Mouse (Mus musculus) left cerebral cortex, adult 9 months (tissue): ENCODE measurements around the gene Cfap73.

Experiments
- DNase-seq, 2 experiments: peaks; one replicate each; pipeline ENCODE4 v3.0.0; 2022; ENCODE audit warnings: low spot score in 2 of 2

Cfap73 gene

DNA sequence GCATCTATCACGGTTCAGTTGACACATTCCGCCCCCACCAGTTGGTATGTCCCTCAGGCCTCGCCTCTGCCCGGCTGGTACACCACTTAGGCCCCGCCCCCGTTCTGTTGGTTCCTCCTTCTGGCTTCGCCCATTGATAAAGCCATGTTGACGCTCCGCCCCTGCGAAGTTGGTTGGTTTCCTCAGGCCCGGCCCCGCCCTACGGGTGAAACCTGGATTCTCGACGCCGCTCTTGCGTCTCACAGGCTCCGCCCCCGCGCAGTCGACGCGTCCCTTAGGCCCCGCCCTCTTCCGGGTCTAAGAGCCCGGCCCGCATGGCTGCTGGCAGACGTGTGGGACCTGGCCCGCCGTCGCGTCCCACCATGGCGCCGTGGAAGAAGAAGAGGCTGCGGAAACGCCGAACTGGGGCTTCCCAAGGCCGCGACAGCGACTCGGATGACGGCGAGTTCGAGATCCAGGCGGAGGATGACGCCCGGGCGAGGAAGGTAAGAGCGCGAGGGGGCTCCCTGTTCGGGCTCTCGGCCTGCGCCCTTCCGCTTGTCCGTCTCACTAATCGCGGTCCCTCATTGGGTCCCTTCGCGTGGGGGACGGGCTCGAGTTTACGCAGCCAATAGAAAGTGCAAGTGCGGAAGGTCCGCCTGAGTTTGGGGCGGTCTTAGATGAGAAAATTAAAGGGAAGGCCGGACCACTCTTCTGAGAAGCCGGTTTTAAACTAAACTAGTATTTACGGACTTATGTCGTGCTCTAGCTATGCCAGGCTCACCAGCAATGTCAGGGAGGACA lies 21.0 kb downstream of the Cfap73 start:
- DNase-seq, result peak; percentile 100

DNA sequence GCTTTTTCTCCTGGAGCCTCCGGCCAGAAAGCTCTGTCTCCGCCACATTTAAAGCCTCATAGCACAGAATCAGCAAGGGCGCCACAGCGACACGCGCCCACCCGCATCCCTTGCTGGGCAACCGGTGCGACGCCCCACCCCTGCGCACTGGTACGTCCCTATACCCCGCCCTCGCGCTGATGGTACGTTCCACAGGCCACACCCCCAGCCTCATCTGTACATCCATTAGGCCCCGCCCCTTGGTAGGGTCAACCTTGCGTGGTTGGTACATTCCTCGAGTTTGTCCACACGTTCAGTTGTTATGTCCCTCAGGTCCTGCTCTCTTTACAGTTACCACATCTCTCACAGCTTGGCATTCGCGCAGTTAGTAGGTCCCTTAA lies 21.6 kb downstream of the Cfap73 start, which contains the start of the genes Rita1 and Ddx54:
Rita1 (minus strand) TSS at position 148 of the 380 bp plus-strand sequence.
Ddx54 (plus strand) TSS at position 298 of the 380 bp plus-strand sequence.
- peak; percentile 96 to 99 for DNase-seq

DNA sequence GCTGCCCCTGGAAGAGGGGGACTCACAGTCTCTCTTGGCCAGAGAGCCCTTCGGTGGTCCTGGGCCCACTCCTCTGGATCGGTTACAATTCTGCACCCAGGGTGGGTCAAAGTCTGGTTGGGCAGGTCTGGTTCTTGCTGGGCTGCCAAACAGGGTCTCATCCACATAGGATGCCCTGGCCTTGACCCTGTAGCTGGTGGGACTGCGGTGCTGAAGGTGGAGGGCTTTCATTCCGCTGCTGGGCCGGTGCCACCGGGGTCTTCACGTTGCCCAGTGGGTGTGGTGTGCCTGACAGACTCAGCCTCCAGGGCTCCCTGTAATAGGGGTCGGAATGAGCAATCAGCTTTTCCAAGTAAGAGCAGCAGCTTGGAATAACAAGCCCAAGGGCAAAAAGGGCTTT lies 22.6 kb downstream of the Cfap73 start:
- DNase-seq, result no peak

DNA sequence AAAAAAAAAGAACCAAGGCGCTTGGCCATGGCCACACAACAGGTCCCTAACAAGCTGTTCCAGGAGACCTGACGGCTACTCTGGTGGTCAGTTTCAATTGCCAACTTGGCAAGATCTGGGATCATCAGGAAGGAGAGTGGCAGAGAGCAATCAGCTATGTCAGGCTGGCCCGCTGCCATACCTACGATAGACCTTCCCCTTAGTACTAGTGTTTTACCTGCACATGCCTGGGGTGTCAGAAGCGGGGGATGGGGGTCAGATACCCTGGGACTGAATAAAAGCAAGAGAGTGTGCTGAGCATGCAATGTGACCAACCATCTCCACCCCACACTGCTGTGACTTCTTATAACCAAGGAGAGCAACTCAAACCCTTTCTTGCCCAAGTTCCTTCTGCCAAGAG lies 23.1 kb downstream of the Cfap73 start:
- no peak for DNase-seq

DNA sequence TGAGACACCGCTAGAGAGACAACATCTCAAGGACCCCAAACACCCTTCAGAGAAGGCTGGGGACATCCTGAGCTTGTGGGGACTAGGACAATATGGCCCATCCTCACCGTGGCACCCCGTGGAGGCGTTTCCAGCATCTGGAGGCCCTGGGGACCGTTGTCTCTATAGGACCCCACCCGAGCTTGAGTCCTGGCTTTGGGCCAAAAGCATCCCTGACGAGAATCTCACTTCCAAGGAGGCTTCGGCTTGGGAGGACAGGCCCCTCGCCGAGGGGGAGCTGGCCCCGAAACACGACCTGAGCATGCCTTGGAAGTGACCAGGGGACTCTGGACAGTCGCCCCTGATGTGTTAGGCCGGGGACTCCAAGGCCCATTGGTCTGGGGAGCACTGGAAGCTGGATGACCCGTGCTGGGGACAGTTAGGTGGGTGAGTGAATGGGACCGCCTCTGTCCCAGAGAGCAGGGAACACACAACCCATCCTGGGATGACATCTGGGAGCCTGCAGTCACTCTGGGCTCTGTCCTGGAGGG lies 24.7 kb downstream of the Cfap73 start:
- DNase-seq, result no peak

DNA sequence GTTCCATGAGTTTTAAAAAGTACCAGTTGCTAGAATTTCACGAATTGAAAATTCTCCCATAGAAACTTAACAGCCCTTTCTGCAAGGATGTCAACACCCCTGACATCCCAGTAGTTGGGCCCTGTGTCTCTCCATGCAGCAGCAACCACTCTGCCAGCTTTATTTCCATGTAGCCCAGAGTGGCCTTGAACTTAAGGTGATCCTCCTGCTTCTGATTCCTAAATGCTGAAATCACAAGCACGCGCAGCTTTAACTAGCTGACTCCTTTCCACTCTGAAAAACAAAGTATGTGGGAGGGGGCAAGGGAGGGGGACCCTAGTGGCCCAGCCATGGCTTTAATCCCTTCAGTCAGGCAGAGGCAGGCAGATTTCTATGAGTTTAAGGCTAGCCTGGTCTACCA lies 26.7 kb downstream of the Cfap73 start:
- no peak for DNase-seq

DNA sequence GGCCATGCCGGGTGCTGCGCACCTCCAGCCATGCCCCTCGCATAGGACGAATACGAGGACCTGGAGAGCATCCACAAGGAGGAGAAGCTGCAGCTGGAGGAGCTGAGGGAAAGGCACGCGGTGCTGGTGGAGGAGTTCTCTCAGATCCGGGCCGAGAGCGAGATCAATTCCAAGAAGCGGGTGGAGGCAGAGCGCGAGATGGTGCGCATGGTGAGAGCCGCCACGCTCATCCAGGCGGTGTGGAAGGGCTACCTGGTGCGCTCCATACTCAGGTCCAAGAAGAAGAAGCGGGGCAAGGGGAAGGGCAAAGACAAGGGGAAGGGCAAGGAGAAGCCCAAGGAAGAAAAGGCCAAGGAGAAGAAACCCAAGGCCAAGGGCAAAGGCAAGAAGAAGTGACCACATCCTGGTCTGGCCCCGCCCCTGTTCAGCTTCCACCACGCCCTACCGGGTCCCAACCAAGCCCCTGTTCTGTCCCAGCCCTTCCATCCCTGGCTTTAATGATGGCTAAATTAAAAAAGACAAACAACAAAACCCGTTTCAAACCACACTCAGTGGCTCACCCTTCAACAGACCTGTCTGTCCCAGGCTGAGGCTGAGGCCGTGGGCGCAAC lies 27.3 kb downstream of the Cfap73 start:
- DNase-seq, result peak in 1 of 2 experiments; percentile 32

DNA sequence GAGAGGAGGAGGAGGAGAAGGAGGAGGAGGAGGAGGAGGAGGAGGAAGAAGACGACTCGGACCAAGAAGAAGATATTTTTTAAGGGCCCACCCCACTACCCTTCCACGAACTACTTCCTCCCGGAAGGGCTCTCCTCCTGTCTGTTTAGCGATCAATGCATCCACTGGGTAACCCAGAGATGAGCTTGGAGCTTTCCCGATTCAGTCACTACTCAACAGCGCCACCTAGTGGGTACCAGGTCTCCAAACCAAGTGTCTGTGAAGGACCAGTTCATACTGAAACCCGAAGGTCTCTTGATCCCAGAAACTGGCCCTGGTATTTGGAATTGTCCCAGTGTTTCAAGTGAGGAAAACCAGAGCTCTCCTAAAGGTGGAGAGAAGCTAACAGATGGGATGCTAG lies 28.3 kb downstream of the Cfap73 start:
- peak in 1 of 2 experiments; percentile 92 for DNase-seq

DNA sequence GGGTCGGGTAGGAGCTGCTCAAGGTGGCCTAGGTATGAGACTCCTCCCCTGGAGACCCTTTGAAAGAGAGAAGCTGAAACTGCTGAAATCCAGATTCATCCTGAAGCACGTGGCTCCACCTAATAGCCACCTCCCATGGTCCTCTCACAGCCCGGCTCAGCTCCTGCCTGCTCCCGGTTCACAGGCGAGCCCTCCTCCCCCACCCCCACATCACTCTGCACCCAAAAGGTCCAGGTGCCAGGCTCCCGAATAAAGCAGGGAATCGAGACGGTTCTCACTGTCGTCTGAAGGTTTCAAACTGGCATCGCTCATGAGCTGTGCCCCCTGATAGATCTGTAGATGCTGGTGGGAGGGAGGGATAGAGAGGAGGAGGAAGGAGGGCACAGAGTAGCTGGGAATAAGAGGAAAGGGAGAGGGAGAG lies 28.8 kb downstream of the Cfap73 start:
- DNase-seq, result no peak

DNA sequence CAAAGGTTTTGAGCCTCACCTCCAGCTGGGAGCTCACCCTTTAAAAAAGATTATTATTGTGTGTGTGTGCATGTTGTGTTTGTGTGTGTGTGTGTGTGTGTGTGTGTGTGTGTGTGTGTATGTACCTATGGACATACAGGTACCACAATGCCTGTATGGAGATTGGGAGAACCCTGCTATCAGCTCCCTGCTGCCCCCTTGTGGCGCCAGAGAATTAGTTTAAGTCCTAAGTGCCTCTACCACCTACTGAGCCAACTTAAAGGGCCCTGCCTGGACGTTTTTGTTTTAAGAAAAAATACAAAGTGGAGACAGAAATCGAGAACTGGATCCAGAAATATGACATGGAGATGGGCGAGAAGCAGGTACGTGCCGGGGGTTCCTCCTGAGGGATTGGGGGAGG lies 29.2 kb downstream of the Cfap73 start:
- peak in 1 of 2 experiments; percentile 85 for DNase-seq

DNA sequence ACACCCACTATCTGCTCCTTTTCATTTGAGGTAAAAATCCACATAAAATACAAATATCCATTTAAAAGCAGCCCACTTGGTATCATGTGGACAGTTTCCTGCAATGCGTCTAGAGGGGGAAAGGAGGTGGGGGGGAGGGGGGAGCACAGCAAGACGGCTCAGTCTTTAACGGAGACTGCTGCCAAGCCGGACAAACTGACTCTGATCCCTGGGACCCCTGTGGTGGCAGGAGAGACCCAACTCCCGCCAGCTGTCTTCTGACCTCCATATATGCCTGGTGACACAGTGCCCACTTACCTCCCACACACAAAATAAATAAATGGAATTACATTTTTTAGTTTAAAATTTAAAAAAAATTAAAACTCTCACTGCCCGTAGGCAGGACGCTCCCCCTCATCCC lies 30.5 kb downstream of the Cfap73 start:
- no peak for DNase-seq

DNA sequence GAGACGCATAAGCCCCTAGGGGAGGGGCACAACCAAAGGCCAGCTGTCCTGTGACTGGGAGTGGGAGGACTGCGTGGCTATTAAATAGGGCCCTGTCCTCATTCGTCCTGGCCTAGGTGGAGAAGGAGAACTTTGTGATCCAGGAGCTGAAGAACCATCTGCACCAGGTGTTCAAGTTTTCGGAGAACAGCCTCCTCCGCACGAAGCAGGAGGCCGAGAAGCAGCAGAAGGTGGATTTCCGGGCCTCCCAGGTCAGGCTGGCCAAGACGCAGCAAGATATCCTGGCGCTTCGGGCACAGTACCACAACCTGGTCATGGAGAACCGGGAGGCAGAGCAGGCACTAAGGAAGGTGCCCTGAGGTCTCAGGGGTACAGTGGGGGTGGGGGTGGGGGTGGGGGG lies 31.8 kb downstream of the Cfap73 start:
- no peak for DNase-seq

DNA sequence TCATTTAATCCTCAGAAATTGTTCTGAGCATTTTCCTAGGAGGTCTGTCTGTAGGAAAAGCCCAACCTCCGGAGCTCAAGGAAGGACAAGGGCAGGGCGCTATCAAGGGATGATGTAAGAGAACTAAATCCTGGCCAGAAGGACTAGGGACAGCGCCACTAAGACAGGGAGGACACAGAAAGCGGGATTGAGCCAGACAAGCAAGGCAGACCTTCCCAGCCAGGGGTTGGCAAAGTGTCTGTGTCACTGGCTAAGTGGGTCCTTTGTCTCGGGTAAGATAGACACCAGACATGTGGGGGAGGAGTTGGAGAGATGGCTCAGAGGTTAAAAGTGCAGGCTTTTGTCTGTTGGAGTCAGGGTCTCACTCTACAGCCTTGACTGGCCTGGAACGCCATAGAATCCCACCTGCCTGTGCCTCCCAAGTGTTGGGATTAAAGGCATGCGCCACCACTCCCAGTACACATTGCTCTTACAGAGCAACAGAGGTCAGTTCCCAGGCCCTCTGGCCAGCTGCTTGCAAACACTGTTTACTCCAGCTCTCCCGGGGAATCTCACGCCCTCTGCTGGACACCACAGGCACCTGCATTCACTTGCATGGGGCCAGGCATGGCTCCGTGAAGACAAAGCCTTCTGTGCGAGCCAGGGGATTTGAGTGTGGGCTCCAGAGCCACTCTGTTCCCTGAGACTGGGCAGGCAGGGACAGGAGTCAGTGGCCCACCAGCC lies 32.9 kb downstream of the Cfap73 start:
- DNase-seq, result no peak

DNA sequence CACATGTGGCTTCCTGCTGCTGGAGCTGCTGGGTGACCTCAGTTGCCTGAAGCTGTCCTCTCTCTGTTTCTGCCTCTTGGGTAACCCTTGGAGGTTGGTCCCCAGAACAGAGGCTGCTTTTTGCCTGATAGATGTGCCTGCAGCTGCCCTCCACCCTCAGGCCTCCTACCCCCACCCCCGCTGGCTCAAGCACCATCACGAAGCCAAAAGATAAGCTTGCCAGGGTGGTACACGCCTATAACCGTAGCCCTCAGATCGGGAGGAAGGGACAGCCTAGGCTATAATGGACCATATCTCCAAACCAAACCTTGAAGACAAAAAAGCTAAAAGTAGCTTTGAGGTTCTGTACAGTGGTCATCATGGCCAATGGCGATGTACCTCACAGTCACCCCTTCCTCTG lies 34.4 kb downstream of the Cfap73 start:
- no peak for DNase-seq

DNA sequence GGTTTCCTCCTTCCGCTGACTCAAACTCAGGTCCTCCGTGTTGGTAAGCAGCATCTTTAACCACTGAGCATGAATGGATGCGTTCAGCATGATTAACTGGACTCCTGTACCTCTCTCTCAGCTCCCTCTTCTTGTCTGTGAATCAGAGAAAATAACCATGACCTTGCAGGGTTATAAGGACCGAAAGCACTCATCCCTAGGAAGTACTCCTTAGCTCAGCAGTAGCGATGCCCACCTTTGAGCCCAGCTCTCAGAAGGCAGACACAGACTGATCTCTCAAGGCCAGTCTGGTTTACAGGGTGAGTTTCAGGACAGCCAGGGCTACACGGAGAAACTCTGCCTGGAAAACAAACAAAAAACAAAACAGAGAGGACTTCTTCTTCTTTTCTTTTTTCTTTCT lies 39.5 kb downstream of the Cfap73 start:
- no peak for DNase-seq

DNA sequence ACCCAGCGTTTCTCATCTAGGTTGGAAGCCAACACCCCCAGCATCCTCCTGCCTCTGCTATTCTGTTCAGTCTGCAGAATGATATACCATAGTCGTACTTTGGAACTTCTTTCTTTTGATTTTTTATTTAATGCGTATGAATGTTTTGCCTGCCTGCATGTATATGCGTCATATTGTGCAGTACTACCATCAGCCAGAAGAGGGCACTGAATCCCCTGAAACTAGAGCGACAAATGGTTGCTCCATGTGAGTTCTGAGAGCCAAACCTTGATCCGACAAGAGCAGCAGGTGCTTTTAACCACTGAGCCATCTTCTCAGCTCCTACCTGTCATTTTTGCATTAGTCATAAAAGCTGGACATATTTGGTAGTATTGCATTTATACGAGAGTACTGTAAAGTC lies 41.9 kb downstream of the Cfap73 start:
- DNase-seq, result no peak

DNA sequence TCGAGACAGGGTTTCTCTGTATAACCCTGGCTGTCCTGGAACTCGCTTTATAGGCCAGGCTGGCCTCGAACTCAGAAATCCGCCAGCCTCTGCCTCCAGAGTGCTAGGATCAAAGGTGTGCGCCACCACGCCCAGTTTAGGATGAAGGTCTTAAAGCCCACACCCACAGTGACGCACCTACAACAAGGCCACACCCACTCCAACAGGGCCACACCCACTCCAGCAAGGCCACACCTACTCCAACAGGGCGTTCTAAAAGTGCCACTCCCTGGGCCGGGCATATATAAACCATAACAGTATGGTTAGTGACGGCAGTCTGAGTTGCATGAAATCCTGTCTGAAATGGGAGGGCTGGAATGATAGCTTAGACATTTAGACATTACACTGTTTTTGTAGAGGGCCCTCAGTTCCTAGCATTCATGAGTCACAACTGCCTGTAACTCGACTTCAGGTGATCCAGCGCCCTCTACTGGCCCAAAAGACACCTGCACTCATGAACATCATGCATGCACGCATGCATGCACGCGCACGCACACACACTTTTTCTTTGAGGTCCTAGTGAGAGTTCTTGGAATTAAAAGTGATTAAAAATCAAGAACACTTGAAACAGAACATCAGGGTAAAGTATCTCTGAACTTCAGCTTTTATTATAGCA lies 43.6 kb downstream of the Cfap73 start:
- no peak for DNase-seq

DNA sequence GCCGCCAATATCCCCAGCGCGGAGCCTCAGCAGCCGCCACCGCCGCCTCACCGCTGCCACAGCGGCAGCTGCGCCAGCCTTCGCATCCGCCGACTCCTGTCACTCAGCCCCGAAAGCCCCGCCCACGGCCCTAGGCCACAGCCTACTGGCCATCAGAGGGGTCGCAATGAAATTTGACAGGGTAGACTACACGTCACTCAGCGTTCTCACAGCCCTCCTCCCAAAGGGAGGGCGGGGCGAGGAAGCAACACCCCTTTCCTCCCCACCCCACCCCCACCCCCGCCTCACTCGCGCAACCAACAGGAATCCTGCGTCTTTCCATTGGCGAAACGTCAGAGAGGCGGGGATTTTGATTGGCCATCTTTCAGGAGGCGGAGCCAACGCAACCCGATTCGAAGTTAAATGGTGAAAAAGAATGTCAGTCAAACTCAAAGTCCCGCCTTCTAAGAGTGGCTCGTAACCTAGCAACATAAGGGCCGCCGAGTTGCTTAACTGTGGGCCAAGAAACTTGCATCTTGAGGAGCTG lies 45.4 kb downstream of the Cfap73 start, which contains the start of the genes Tpcn1 and Iqcd:
Tpcn1 (minus strand) TSS at position 105 of the 526 bp plus-strand sequence.
Iqcd (plus strand) TSS at position 448 of the 526 bp plus-strand sequence.
- peak; percentile 98 to 99 for DNase-seq

DNA sequence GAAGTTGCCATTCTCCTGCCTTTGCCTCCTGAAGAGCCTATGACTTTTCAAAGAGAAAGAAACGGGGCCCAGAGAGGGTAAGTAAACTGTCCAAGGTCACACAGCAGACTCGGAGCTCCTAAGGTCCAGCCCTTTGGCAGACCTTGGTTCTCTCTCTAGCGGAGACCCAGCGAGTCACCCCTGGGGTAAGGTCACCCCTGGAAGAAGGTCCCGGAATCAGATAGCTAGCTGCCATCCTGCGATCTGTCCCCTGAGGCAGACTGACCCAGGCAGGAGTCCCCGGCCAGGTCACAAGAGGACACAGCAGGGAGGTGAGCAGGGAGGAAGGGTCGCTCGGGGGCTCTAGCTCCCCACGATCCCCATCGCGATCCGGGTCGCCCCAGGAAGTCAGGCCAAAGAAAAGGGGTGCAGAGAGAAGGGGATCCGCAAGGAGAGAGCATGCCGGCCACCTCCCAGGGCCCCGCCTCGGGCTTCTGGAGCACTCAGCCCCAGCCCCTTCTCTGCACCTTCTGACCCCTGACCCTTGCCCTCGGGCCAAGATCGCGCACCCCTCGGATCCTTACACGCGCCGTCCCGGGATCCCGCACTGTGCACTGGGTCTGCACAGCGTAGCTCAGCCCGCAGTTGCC lies 46.0 kb downstream of the Cfap73 start:
- DNase-seq, result no peak

DNA sequence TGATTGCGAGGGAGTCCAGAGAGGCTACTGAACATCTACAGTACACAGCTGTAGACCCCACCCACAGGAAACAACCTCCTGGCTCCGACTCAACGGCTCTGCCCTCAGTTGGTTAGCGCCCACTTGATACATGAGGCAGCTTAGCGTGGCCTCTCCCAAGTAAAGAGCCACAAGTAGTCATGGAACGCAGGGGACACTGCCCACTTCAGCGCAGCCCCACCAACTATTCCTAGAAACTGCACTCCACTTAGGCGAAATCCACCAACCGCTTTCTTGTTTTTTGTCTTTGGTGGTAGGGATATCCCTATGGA lies 46.5 kb downstream of the Cfap73 start:
- no peak for DNase-seq
